Mouse (Mus musculus) forebrain, postnatal 0 days (tissue): Measurements from ENCODE around the gene Lima1. TPM values are rescaled to one million over a fixed set of nuclear protein-coding genes. Genes with fewer than 3 reads are reported as not detected.

Source experiments
- ATAC-seq: fragments of 200-750 bp; cut with Nextera tagmentation; 2 replicates; pipeline ENCODE4 v1.8.0; 2017; ENCODE audit warnings: mild to moderate bottlenecking, moderate library complexity
- DNase-seq: peaks from one replicate; pipeline ENCODE4 v3.0.0-alpha.2; 2015
- H3K27ac ChIP-seq: fragments of 300-500 bp; sonication (generic); 2 replicates; pipeline ENCODE4 v1.5.1; 2014; ENCODE audit warnings: low read depth, mild to moderate bottlenecking, antibody characterized with exemption, low read length, moderate library complexity, mixed read lengths
- H3K27me3 ChIP-seq: fragments of 300-500 bp; sonication (generic); 2 replicates; pipeline ENCODE4 v1.6.1; 2014; ENCODE audit warnings: mild to moderate bottlenecking, low read length, mixed read lengths; ENCODE audit not compliant: insufficient read depth
- H3K36me3 ChIP-seq: fragments of 300-500 bp; sonication (generic); 2 replicates; pipeline ENCODE4 v1.6.1; 2014; ENCODE audit warnings: mild to moderate bottlenecking, moderate library complexity; ENCODE audit not compliant: insufficient read depth
- H3K4me1 ChIP-seq: fragments of 300-500 bp; sonication (generic); 2 replicates; pipeline ENCODE4 v1.6.1; 2014; ENCODE audit warnings: antibody characterized with exemption; ENCODE audit not compliant: insufficient read depth
- H3K4me2 ChIP-seq: fragments of 300-500 bp; sonication (generic); 2 replicates; pipeline ENCODE4 v1.6.1; 2014; ENCODE audit warnings: low read depth, mild to moderate bottlenecking, moderate library complexity
- H3K4me3 ChIP-seq: fragments of 300-500 bp; sonication (generic); 2 replicates; pipeline ENCODE4 v1.5.1; 2014; ENCODE audit warnings: low read depth, low read length, mixed read lengths
- H3K9ac ChIP-seq: fragments of 300-500 bp; sonication (generic); 2 replicates; pipeline ENCODE4 v1.6.1; 2014; ENCODE audit warnings: mild to moderate bottlenecking
- H3K9me3 ChIP-seq: fragments of 300-500 bp; sonication (generic); 2 replicates; pipeline ENCODE4 v1.6.1; 2016; ENCODE audit warnings: low read length
- CTCF ChIP-seq: sonication (generic); IDR thresholded peaks from 2 replicates; pipeline ENCODE4 v1.5.1; 2016; ENCODE audit warnings: antibody characterized with exemption, control low read depth, low read depth
- WGBS: fragments of 180-500 bp; shearing (Covaris S2); extraction: QIAGEN DNeasy Blood & Tissue Kit; methylation state at CpG from one replicate; pipeline ENCODE4 v1.1.7; 2014; 5-methylcytosine and 5-hydroxymethylcytosine counted together
- polyA plus RNA-seq: library from polyadenylated mRNA; unstranded; fragments of >200 nt; fragmentation: Nextera tagmentation; extraction: Ambion mirVana; gene quantifications from 2 replicates; pipeline ENCODE4 v1.2.1, GENCODE M21; 2015
- total RNA-seq: library from RNA; depleted of rRNA; stranded (reverse); fragments of >200 nt; gene quantifications from 2 replicates; pipeline ENCODE4 v1.2.3, GENCODE M21; 2014

The Lima1 gene
- total and polyA plus RNA-seq, 2 experiments from 2014 or later = 9.7 to 11.8 TPM

- Histone ChIP-seq H3K4me3 (no peak overlapping the region), H3K36me3 (no peaks in the 10 kb centered on the region; the same call in 1 of the 2 replicates), H3K27ac (peak overlapping the region; percentile 50; the same call in 1 of the 2 replicates), H3K4me1 (no peaks in the 10 kb centered on the region), H3K4me2 (no peak overlapping the region), H3K9ac (no peak overlapping the region), H3K9me3 (no peaks in the 10 kb centered on the region), H3K27me3 (no peaks in the 10 kb centered on the region)
- DNase-seq (no peak), ATAC-seq (no peak)
- TF ChIP-seq CTCF = peak; percentile 52
- 92% methylated on average over 3 of the region's 3 CpGs for WGBS
Measured at GRCm38 (mm10) chr15:99796066-99796465, 79.2 kb downstream of the Lima1 start.

DNA sequence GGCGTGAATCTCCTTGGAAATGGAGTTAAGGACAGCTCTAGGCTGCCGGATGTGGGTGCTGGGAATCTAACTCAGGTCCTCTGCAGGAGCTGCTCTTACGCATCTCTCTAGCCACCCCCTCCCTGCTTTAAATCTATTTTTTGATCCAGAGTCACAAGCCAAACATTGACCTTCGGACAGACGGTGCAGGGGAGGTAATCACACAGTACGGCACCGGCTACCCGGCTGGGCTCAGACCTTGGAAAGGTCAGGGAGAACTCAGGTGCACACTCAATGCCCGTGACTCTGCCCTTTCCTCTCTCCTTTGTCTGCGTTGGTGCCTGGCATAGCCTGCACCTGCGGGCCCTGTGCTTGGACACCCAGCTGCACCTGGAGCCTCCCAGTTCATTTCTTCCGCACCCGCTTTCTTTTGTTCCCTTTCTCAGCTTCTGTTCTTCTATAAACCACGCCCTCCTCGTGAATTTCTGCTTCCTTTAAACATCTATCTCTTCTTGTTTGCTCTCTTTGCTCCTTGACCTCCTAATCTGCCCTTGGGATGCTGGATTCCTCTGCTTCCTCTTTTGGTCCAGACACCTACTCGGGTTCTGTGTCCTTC lies 82.9 kb downstream of the Lima1 start:
- DNase-seq (no peak), ATAC-seq (no peak)
- no peak for TF ChIP-seq CTCF
- WGBS = 95% methylated on average over 16 of the region's 16 CpGs
- no peak overlapping the region for H3K9ac ChIP-seq
- no peaks in the 10 kb centered on the region for H3K27me3 ChIP-seq
- H3K36me3 ChIP-seq = no peaks in the 10 kb centered on the region
- no peak overlapping the region for H3K27ac ChIP-seq
- no peaks in the 10 kb centered on the region for H3K9me3 ChIP-seq
- no peaks in the 10 kb centered on the region for H3K4me1 ChIP-seq
- no peak overlapping the region for H3K4me3 ChIP-seq
- H3K4me2 ChIP-seq = no peak overlapping the region

DNA sequence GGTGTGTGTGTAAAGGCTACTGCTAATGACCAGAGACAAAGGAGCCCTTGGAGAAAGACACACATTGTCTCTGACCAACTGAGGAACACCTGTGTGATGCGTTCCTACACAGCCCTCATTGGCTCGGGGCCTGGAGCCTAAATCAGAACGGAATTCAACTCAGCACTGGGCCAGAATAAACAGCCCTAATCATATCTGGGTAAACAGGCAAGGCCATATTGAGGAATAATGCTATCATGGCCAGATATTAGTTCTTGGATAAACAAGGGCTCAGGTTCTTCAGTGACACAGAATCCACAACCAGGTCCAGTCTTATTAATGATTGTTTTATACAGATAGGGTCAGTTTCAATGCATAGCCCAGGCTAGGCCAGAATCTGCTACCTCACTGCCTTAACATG lies 84.3 kb downstream of the Lima1 start:
- no peak overlapping the region for H3K4me3 ChIP-seq
- H3K27me3 ChIP-seq = no peaks in the 10 kb centered on the region
- WGBS = 79% methylated on average over 3 of the region's 3 CpGs
- ATAC-seq = no peak
- no peak overlapping the region for H3K4me2 ChIP-seq
- TF ChIP-seq CTCF = no peak
- no peak for DNase-seq
- H3K9me3 ChIP-seq = no peaks in the 10 kb centered on the region
- no peak overlapping the region for H3K9ac ChIP-seq
- no peak overlapping the region for H3K27ac ChIP-seq
- no peaks in the 10 kb centered on the region for H3K36me3 ChIP-seq
- H3K4me1 ChIP-seq = no peaks in the 10 kb centered on the region

GRCm38 (mm10) chr15:99790464-99790863 lies 84.8 kb downstream of the Lima1 start:
- H3K36me3 ChIP-seq = no peaks in the 10 kb centered on the region
- no peaks in the 10 kb centered on the region for H3K4me1 ChIP-seq
- DNase-seq = no peak
- H3K9me3 ChIP-seq = no peaks in the 10 kb centered on the region
- no peak for TF ChIP-seq CTCF
- no peak overlapping the region for H3K4me3 ChIP-seq
- H3K4me2 ChIP-seq = no peak overlapping the region
- no peak overlapping the region for H3K27ac ChIP-seq
- WGBS = 93% methylated on average over 6 of the region's 6 CpGs
- H3K27me3 ChIP-seq = no peaks in the 10 kb centered on the region
- H3K9ac ChIP-seq = no peak overlapping the region
- ATAC-seq = no peak

- TF ChIP-seq CTCF = no peak
- Histone ChIP-seq H3K4me1 (no peaks in the 10 kb centered on the region), H3K36me3 (0 out of 2 replicates have a peak, but pooled peaks cover 2% of the 10 kb centered on the region), H3K4me2 (0 out of 2 replicates have a peak overlapping the region, but pooled peaks have one; percentile 8), H3K9ac (no peak overlapping the region), H3K9me3 (no peaks in the 10 kb centered on the region), H3K27me3 (no peaks in the 10 kb centered on the region), H3K27ac (peak overlapping the region; percentile 75), H3K4me3 (no peak overlapping the region)
- whole genome bisulfite sequencing = 42% methylated on average over 9 of the region's 9 CpGs
- DNase-seq = peak; percentile 69
- peak; percentile 92 for ATAC-seq
Measured at GRCm38 (mm10) chr15:99787625-99788120, 87.6 kb downstream of the Lima1 start.

GRCm38 (mm10) chr15:99778677-99779335 lies 96.5 kb downstream of the Lima1 start:
- WGBS = 94% methylated on average over 16 of the region's 16 CpGs
- TF ChIP-seq CTCF = no peak
- DNase-seq = no peak
- H3K4me1 ChIP-seq = no peaks in the 10 kb centered on the region
- no peak overlapping the region for H3K4me2 ChIP-seq
- H3K27me3 ChIP-seq = no peaks in the 10 kb centered on the region
- no peak overlapping the region for H3K4me3 ChIP-seq
- no peaks in the 10 kb centered on the region for H3K9me3 ChIP-seq
- ATAC-seq = no peak
- no peak overlapping the region for H3K27ac ChIP-seq
- no peak overlapping the region for H3K9ac ChIP-seq
- peaks cover 27% of the 10 kb centered on the region for H3K36me3 ChIP-seq

GRCm38 (mm10) chr15:99778148-99778547 lies 97.1 kb downstream of the Lima1 start:
- Histone ChIP-seq H3K9ac (no peak overlapping the region), H3K4me1 (no peaks in the 10 kb centered on the region), H3K27ac (no peak overlapping the region), H3K27me3 (no peaks in the 10 kb centered on the region), H3K36me3 (peaks cover 27% of the 10 kb centered on the region), H3K4me2 (no peak overlapping the region), H3K9me3 (no peaks in the 10 kb centered on the region), H3K4me3 (no peak overlapping the region)
- peak; percentile 56 for ATAC-seq
- 21% methylated on average over 7 of the region's 7 CpGs for WGBS
- peak; percentile 88 for TF ChIP-seq CTCF
- peak; percentile 83 for DNase-seq
